ENCODE assay signal across 9 mouse cellular contexts in genomic region chr6:145115476-145116097, GRCm38 (mm10). TPM values are rescaled to one million over a fixed set of nuclear protein-coding genes. Genes with fewer than 3 reads are reported as not detected.
A peak's percentile ranks its signal among the peaks of the same experiment; 100 is the strongest.
DNase-seq lines count a peak whose midpoint lies in the region; ATAC-seq and TF ChIP-seq lines count a peak whose summit lies in the region.
"Had no signal": no experiment of that assay in that cellular context is flagged by ENCODE, and none has a peak within 500 bp of the region (broad histone marks: within the 10 kb centered on the region; RNA-seq: fewer than 3 reads in every experiment).

TSS of gene Lrmp (plus strand) at chr6:145115653.

- no peaks in the 10 kb centered on the region for H3K9me3 ChIP-seq in E14TG2a.4 (ENCODE audit: low read length)
- no peaks in the 10 kb centered on the region for H3K9me3 ChIP-seq in hindbrain, embryonic 13.5 days
- H3K9me3 ChIP-seq in midbrain, embryonic 11.5 days (ENCODE audit: control insufficient read depth, low read length) = no peaks in the 10 kb centered on the region

- no peaks in the 10 kb centered on the region for H3K36me3 ChIP-seq in E14TG2a.4 (ENCODE audit: insufficient read depth, low read length)
- H3K36me3 ChIP-seq in hindbrain, embryonic 13.5 days = no peaks in the 10 kb centered on the region
- H3K36me3 ChIP-seq in midbrain, embryonic 11.5 days (ENCODE audit: control insufficient read depth, insufficient read depth, low read length) = no peaks in the 10 kb centered on the region

- peak; percentile 4; the same call in 1 of the 2 replicates for TF ChIP-seq CTCF in E14TG2a.4 (conservative IDR thresholded peaks at IDR 0.05; ENCODE audit: low read length)

- DNase-seq in embryo, embryonic 9.5 days (ENCODE audit: extremely low spot score) = peak; percentile 11
- DNase-seq in embryo, embryonic 10 days (ENCODE audit: low spot score) = no peak
- DNase-seq in midbrain, embryonic 11.5 days (ENCODE audit: low spot score, missing footprints) = no peak
- DNase-seq in testis, postnatal 10 days (ENCODE audit: low spot score) = no peak
- DNase-seq in adrenal gland, postnatal 25 days = no peak
- DNase-seq in right cerebral cortex, postnatal 4 days = no peak

- no peak for ATAC-seq in hindbrain, embryonic 13.5 days (ENCODE audit: low FRiP score)
- ATAC-seq in midbrain, embryonic 11.5 days (ENCODE audit: low FRiP score) = peak; percentile 22; the same call in 1 of the 2 replicates

- H3K9ac ChIP-seq in hindbrain, embryonic 13.5 days = 0 out of 2 replicates have a peak within 1 kb of the TSS, but pooled peaks have one; percentile 24
- H3K9ac ChIP-seq in midbrain, embryonic 11.5 days (ENCODE audit: low read length) = peak within 1 kb of the TSS; percentile 51

- 73% methylated on average over 6 of the region's 6 CpGs for WGBS in hindbrain, embryonic 13.5 days
- 69% methylated on average over 6 of the region's 6 CpGs for WGBS in midbrain, embryonic 11.5 days

- peaks cover 58% of the 10 kb centered on the region for H3K4me1 ChIP-seq in E14TG2a.4 (replicated peaks; ENCODE audit: low read depth, low read length)
- H3K4me1 ChIP-seq in hindbrain, embryonic 13.5 days (replicated peaks) = peaks cover 12% of the 10 kb centered on the region
- peaks cover 12% of the 10 kb centered on the region for H3K4me1 ChIP-seq in midbrain, embryonic 11.5 days (ENCODE audit: control insufficient read depth, insufficient read depth, low read length)

- 0 out of 2 replicates have a peak within 1 kb of the TSS, but pooled peaks have one; percentile 1 for H3K4me2 ChIP-seq in hindbrain, embryonic 13.5 days
- H3K4me2 ChIP-seq in midbrain, embryonic 11.5 days = peak within 1 kb of the TSS; percentile 8; the same call in 1 of the 2 replicates

- H3K4me3 ChIP-seq in E14TG2a.4 (replicated peaks; ENCODE audit: low read length) = peak within 1 kb of the TSS; percentile 56
- no peak within 1 kb of the TSS for H3K4me3 ChIP-seq in hindbrain, embryonic 13.5 days
- H3K4me3 ChIP-seq in midbrain, embryonic 11.5 days (ENCODE audit: low read depth, low read length) = no peak within 1 kb of the TSS

- no peaks in the 10 kb centered on the region for H3K27me3 ChIP-seq in E14TG2a.4 (ENCODE audit: insufficient read depth, low read length)
- H3K27me3 ChIP-seq in hindbrain, embryonic 13.5 days = no peaks in the 10 kb centered on the region
- H3K27me3 ChIP-seq in midbrain, embryonic 11.5 days (ENCODE audit: control insufficient read depth, insufficient read depth, low read length) = no peaks in the 10 kb centered on the region

- peak within 1 kb of the TSS; percentile 35 for H3K27ac ChIP-seq in hindbrain, embryonic 13.5 days
- H3K27ac ChIP-seq in midbrain, embryonic 11.5 days (ENCODE audit: low read depth, low read length) = peak within 1 kb of the TSS; percentile 62

RNA-seq across cellular contexts. Expression of gene Lrmp, which starts in this region (rescaled TPM):
- polyA plus RNA-seq in hindbrain, embryonic 13.5 days (2015; fragmentation: Nextera tagmentation; extraction: Ambion mirVana) = 1.1 and 2.4 TPM in 2 replicates
- polyA plus RNA-seq in midbrain, embryonic 11.5 days (2014; fragmentation: Nextera tagmentation; extraction: Ambion mirVana) = 1.4 and 1.9 TPM in 2 replicates
- total RNA-seq in adrenal gland, postnatal 25 days (2021) = 2.4 and 4.9 TPM in 2 replicates
- polyA plus RNA-seq: C2C12 had no signal
